Mouse (Mus musculus) thymus, adult 2 months (tissue): ENCODE data around the gene Noxred1. TPM values are rescaled to one million over a fixed set of nuclear protein-coding genes. Genes with fewer than 3 reads are reported as not detected.

Source experiments
- DNase-seq: peaks from one replicate; pipeline ENCODE4 v3.0.0; 2021
- H3K27ac ChIP-seq: fragments of 200-500 bp; 2 replicates; pipeline ENCODE4 v1.5.1; 2012; ENCODE audit warnings: low read length, control low read depth; ENCODE audit not compliant: control insufficient read depth, insufficient read depth
- H3K27me3 ChIP-seq: fragments of 200-500 bp; 2 replicates; pipeline ENCODE4 v1.6.1; 2012; ENCODE audit warnings: mild to moderate bottlenecking, low read length, moderate library complexity, mixed read lengths; ENCODE audit not compliant: control insufficient read depth, insufficient read depth
- H3K36me3 ChIP-seq: fragments of 200-500 bp; 2 replicates; pipeline ENCODE4 v1.6.1; 2012; ENCODE audit warnings: mild to moderate bottlenecking, low read length, moderate library complexity; ENCODE audit not compliant: control insufficient read depth, insufficient read depth
- H3K4me1 ChIP-seq: fragments of 200-500 bp; replicated peaks from 2 replicates; pipeline ENCODE4 v1.6.1; 2012; ENCODE audit warnings: low read length; ENCODE audit not compliant: control insufficient read depth, insufficient read depth
- H3K4me3 ChIP-seq: fragments of 200-500 bp; 2 replicates; pipeline ENCODE4 v1.5.1; 2012; ENCODE audit warnings: mild to moderate bottlenecking, low read length, control low read depth, moderate library complexity; ENCODE audit not compliant: control insufficient read depth, insufficient read depth
- CTCF ChIP-seq: fragments of 200-500 bp; IDR thresholded peaks from 2 replicates; pipeline ENCODE4 v1.5.1; 2012; ENCODE audit warnings: mild to moderate bottlenecking, control low read depth, low read length, moderate library complexity, borderline replicate concordance; ENCODE audit not compliant: control insufficient read depth, poor library complexity, insufficient read depth; ENCODE audit errors: extremely low read depth
- POLR2A ChIP-seq: fragments of 200-500 bp; IDR thresholded peaks from 2 replicates; pipeline ENCODE4 v1.6.1; 2012; ENCODE audit warnings: mild to moderate bottlenecking, low read length, control low read depth, moderate library complexity; ENCODE audit not compliant: control insufficient read depth, poor library complexity, insufficient read depth; ENCODE audit errors: extremely low read depth
- WGBS: fragments of 180-500 bp; shearing (Covaris S2); methylation state at CpG from one replicate; pipeline ENCODE4 v1.1.7; 2018; 5-methylcytosine and 5-hydroxymethylcytosine counted together
- polyA plus RNA-seq: library from polyadenylated mRNA; depleted of rRNA; stranded (reverse); fragments of >200 nt; gene quantifications from 2 replicates; pipeline ENCODE4 v1.2.3, GENCODE M21; 2012; rRNA removed

Gene Noxred1
- polyA plus RNA-seq = 0.54 and 0.86 TPM in 2 replicates

DNA sequence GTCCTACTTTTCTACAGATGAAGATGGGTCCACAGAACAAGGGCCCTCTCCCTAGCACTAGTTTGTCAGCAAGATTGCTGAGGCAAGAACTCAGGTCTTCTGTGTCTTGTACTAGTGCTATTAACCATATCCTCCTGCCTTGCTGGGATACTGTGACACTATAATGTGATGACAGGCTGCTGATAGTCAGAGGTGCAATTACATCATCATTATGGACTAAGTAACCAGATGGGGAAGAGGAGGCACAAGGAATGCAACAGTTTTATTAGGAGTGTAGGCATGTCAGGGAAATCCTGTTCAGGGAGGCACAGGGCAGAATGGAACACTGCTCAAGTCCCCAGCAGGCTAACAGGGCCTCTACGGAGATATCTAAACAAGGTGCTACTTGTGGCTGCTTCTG lies at the start of gene Noxred1:
TSS of gene Noxred1 (minus strand) at position 101 of the 400 bp plus-strand sequence.
- H3K27me3 ChIP-seq = no peaks in the 10 kb centered on the region
- H3K4me1 ChIP-seq = no peaks in the 10 kb centered on the region
- H3K36me3 ChIP-seq = peaks cover 20% of the 10 kb centered on the region
- TF ChIP-seq POLR2A (no peak), CTCF (no peak)
- 100% methylated on average over 1 of the region's 1 CpGs for WGBS
- no peak within 1 kb of the TSS for H3K4me3 ChIP-seq
- no peak within 1 kb of the TSS for H3K27ac ChIP-seq
- no peak for DNase-seq

DNA sequence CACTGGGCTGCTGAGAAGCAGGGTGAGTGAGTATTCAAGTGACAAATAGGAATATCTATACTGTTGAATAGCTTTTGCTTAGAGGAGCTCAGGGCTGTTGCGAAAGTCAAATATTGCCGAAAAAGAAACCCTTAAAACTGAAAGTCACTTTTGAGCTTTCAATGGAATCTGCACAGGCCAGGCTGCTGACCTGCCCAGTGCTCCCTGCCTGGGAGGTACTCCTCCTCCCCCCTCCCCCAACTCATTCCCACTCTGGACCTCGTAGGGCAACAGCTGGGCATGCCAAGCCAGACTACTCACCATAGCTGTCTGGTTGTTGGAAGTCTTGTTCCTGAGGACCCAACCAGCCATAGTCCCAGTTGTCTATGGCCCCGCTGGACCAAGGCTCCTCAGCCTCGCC lies 46.2 kb upstream of the Noxred1 start:
- Histone ChIP-seq H3K4me3 (no peak overlapping the region), H3K36me3 (no peaks in the 10 kb centered on the region), H3K4me1 (no peaks in the 10 kb centered on the region), H3K27me3 (no peaks in the 10 kb centered on the region), H3K27ac (no peak overlapping the region)
- no peak for TF ChIP-seq CTCF
- no peak for TF ChIP-seq POLR2A
- no peak for DNase-seq
- 93% methylated on average over 5 of the region's 5 CpGs for WGBS

DNA sequence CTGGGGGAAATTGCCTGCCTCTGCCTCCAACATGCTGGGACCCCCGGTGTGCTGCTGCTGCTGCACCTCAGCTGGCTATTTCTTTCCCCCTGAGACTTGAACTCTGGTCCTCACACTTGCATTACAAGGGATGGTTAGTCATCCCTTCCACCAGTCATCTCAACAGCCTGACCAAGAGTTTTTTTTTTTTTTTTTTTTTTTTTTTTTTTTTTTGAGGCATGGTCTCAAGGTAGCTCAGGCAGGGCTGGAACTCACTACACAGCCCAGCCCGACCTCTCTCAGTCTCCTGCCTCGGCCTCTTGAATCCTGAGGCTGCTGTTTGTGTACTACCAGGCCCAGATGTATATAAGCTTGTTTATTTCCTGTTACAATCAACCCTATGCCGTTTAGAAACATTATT lies 45.7 kb upstream of the Noxred1 start:
- H3K27me3 ChIP-seq = no peaks in the 10 kb centered on the region
- 80% methylated on average over 4 of the region's 4 CpGs for WGBS
- DNase-seq = no peak
- TF ChIP-seq POLR2A (no peak), CTCF (no peak)
- no peaks in the 10 kb centered on the region for H3K36me3 ChIP-seq
- H3K4me3 ChIP-seq = no peak overlapping the region
- H3K4me1 ChIP-seq = no peaks in the 10 kb centered on the region
- no peak overlapping the region for H3K27ac ChIP-seq

DNA sequence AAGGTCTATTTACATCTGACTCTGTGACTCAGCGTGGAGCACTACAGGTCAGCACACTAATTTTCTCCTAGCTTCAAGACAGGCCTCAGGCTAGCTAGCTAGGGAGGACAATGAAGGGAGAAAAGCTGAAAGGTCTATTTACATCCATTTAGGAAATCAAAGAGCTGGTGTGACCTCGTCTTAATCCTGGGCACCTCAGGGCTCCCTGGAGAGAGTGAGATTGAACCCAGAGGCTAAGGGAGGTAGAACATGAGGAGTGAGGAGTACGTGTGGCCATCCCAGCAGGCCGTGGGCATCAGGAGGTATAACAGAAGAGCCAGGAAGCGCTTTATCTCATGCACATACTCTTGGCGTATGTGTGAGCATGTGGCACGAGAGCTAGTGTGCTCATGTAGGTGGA lies 45.2 kb upstream of the Noxred1 start:
- no peaks in the 10 kb centered on the region for H3K4me1 ChIP-seq
- no peak for DNase-seq
- H3K4me3 ChIP-seq = no peak overlapping the region
- TF ChIP-seq POLR2A (no peak), CTCF (no peak)
- H3K36me3 ChIP-seq = no peaks in the 10 kb centered on the region
- WGBS = 92% methylated on average over 7 of the region's 7 CpGs
- no peaks in the 10 kb centered on the region for H3K27me3 ChIP-seq
- H3K27ac ChIP-seq = no peak overlapping the region

DNA sequence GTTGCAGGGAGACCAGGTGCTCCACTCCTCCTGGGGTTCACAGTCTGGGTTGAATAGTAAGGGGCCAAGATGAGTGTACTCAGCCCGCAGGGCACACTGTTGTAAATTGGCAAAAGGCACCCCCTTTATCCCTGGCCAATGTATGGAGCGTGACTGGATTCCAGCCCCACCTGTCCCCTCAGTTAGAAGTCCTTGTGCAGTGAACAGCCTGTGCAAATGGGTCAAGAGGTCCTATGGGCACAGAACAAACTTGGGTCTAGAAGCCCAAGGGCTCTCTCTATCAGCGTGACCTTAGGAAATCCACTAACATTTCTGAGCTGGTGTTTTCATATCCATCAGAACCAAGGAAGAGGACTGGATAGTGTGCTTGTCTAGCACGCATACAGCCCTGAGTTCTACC lies 44.2 kb upstream of the Noxred1 start:
- Histone ChIP-seq H3K36me3 (no peaks in the 10 kb centered on the region), H3K27me3 (no peaks in the 10 kb centered on the region), H3K4me3 (no peak overlapping the region), H3K4me1 (no peaks in the 10 kb centered on the region), H3K27ac (no peak overlapping the region)
- TF ChIP-seq POLR2A = no peak
- TF ChIP-seq CTCF = no peak
- WGBS = 100% methylated on average over 4 of the region's 4 CpGs
- no peak for DNase-seq

DNA sequence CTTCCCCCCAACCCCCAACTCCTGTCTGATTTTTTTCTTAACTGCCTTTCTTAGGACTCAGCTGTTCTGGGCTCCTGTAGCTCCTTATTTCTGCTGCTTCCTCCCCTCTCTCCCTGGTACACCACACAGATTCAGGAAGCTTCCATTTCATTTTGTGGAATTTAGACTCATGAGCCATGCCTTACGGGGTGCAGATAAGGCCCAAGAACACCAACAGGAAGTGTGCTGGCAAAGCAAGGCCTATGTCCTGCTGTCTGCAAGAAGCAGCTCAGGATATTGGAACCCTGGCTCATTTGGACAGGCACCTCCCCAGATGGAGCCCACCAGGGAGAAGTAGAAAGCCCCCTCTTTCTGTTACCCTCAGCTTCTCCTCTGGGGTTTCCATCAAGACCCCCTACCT lies 43.2 kb upstream of the Noxred1 start:
- 91% methylated on average over 1 of the region's 1 CpGs for WGBS
- H3K4me1 ChIP-seq = no peaks in the 10 kb centered on the region
- H3K4me3 ChIP-seq = no peak overlapping the region
- H3K27me3 ChIP-seq = no peaks in the 10 kb centered on the region
- TF ChIP-seq POLR2A = no peak
- TF ChIP-seq CTCF = no peak
- no peak overlapping the region for H3K27ac ChIP-seq
- no peak for DNase-seq
- H3K36me3 ChIP-seq = no peaks in the 10 kb centered on the region

DNA sequence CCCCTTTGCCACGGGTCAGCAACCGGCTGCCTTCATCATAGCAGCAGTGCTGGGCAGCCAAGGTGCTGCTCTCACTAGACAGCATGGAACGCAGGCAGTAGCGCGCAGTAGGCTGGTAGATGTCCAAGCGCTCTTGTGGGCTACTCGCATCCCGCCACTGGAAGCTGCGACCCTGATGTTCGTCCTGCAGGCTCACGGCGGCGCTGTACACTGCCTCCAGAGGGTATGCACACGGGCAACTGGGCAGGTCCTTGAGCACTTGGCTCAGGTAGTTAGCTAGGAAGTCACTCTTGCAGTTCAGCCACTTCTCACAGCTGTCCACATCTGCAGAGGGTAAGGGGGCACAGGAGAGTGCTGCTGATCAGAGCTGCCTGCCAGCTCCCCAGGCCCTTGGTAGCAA lies 41.3 kb upstream of the Noxred1 start:
- Histone ChIP-seq H3K4me3 (no peak overlapping the region), H3K36me3 (peaks cover 6% of the 10 kb centered on the region), H3K27ac (no peak overlapping the region), H3K27me3 (no peaks in the 10 kb centered on the region), H3K4me1 (no peaks in the 10 kb centered on the region)
- 90% methylated on average over 14 of the region's 14 CpGs for WGBS
- DNase-seq = no peak
- TF ChIP-seq CTCF (no peak), POLR2A (no peak)
